Mouse (Mus musculus): Measurements from ENCODE around the gene Slc16a7.

- no peak for TF ChIP-seq POLR2A (IDR thresholded peaks at IDR 0.05; ENCODE audit: control insufficient read depth in 1 of 2, insufficient read depth in 1 of 2, low read depth in 1 of 2, low read length in 2 of 2, poor library complexity in 1 of 2)
- TF ChIP-seq CTCF (IDR thresholded peaks at IDR 0.05 in 2 of 3, conservative IDR thresholded peaks at IDR 0.05 in 1 of 3; ENCODE audit: control insufficient read depth in 1 of 3, insufficient read depth in 1 of 3, low read depth in 2 of 3, low read length in 3 of 3, poor library complexity in 1 of 3, severe bottlenecking in 1 of 3), result no peak
Observed at GRCm38 (mm10) chr10:125214536-125214935, 174.7 kb downstream of the Slc16a7 start.

Data from MEL (cell line).